Mouse (Mus musculus) MEL-GATA-1-ER (cell line): ENCODE measurements around the gene Txn1.

Source experiments
- DNase-seq: peaks from one replicate; pipeline ENCODE4 v3.0.0-alpha.2; 2012; ENCODE audit warnings: low read depth; ENCODE audit errors: extremely low read depth

Txn1 gene

DNA sequence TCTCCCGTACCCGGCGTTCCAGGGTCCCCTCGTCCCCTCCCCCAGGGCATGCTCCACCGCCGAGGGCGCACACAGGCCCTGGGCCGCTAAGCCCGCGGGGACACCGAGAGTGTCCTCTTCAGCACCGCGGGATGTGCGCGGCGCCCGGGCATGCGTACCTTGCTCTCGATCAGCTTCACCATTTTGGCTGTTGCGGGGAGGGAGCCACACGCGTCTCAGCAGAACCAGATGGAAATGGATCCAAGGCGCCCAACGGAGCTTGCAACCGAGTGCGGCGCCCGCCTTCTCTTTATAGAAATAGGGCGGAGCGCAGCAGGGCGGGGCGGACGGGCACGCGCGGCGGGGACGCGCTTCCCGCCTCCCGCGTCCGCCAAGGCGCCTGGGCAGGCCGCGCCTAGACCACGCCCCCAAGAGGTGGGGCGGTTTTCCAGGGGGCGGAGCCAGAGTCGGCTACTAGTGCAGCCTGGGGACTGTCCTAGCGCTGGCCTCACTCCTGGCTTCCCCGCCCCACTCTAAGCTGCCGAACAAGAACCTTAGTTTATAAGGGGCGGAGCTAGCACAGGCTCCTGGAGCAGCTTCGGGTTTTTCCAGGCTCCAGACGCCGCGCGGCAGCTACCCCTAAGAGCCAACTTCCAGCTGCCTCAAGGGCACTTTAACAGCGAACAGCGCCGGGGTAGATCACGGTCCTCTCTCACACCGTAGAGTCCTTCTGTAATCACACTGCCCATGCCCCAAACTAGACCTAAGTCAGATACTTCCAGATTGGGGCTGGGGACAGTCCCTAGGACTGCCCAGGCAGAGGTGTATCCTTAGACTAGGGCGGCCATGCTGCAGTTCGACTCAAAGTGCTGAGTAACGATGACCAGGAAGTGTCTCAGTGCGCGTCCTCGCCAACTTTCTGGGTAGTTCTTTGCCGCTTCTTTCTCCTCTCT lies at the start of gene Txn1:
Txn1 (minus strand) TSS at position 383 of the 932 bp plus-strand sequence.
- peak; percentile 95 for DNase-seq

DNA sequence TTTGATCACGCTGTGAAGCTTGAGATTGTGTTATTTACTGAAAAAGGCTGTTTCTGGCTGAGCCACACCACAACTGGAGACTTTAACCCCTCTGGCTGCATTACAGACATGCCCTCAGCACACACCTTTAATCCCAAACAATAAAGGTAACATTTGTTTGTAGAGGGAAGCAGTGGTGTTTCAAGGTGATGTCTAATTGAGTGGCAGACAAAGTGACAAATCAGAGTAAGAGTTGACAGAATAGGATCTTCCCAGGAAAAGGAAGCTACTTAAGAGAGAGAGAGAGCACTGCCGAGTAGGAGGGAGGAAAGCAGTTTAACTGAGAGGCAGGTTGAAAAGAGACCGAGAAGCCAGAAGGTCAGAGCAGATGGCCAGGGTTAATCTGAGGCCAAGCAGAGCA lies 47.3 kb upstream of the Txn1 start:
- DNase-seq, result no peak

DNA sequence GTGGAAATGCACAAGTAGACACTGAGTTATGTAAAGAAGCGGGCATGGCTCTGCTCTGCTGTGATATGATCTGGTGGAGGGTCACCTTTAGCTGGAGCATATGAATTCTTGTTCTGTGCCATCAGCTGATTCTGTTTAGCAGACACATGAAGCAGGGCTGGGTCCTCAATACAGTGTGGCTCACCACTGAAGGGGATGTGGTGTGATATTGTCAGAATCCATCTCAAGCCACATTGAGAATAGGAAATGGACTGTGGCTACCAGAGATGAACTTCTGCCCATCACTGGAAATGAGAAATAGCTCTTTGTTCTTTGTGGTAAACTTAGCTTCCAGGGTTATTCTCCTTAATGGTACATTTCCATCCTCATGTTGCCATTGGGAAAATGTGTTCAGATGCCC lies 35.2 kb upstream of the Txn1 start:
- no peak for DNase-seq

DNA sequence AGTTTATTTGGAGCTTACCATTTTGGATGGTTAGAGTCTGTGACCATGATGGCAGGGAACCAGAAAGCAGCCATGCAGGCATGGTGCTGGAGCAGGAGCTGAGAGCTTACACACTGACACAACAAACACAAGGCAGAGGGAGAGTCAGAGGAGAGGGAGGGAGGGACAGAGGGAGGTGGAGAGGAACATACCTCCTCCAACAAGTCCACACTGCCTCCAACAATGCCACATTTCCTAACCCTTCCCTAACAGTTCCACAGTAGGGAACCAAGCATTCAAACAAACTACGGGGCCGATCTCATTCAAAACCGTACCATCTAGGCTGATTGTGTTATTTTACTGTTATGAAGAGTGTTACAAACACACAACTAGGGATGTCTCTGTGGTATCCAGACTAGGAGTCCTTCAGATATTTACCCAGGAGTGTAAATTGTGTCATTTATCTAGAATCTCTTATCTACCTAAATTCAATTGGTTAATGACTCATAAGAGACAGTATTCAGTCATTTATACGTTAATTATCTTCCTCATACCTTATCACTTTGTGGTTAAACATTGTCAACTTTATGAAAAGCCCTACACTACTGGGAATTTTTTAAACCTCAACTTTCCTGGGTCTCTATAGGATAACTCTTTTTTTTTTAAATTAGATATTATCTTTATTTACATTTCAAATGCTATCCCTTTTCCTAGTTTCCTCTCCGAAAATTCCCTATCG lies 18.3 kb upstream of the Txn1 start:
- no peak for DNase-seq

DNA sequence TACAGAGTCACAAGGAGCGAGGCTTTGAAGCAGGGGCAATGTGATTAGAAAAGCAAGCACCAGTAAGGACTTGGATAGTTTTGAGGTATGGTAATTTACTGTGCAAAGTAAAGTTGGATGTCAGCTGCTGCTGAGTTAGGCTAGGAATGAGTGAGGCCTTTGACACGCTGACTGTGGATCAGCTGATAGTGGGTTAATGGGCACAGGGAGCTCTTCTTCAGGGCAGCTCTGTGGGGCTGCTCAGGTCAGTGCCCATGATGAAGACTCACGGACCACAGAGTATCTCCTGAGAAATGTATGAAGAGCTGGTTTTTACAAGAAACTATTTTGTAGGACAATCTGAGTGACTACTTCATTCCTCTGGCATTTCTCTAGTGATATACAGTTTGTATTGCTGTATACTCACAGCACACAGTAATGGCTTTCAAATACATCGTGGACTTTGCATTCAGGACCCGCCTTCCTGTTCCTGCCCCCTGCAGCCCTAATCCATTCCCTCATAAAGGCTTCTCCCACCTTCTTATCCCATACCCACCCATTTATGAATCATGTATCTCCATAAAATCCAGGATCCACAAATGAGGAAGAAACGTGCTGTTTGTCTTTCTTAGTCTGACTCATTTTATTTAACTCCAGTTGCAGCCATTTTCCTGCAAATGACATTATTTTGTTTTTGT lies 17.5 kb upstream of the Txn1 start:
- no peak for DNase-seq

GRCm38 (mm10) chr4:57970285-57970684 lies 14.1 kb upstream of the Txn1 start:
- no peak for DNase-seq

- no peak for DNase-seq
Measured at GRCm38 (mm10) chr4:57967195-57967594, 11.0 kb upstream of the Txn1 start.

- DNase-seq, result no peak
Measured at GRCm38 (mm10) chr4:57965516-57965915, 9.3 kb upstream of the Txn1 start.

GRCm38 (mm10) chr4:57964143-57964542 lies 7.9 kb upstream of the Txn1 start:
- no peak for DNase-seq

GRCm38 (mm10) chr4:57959056-57959455 lies 2.8 kb upstream of the Txn1 start:
- no peak for DNase-seq

- no peak for DNase-seq
Measured at GRCm38 (mm10) chr4:57958098-57958497, 1.9 kb upstream of the Txn1 start.

DNA sequence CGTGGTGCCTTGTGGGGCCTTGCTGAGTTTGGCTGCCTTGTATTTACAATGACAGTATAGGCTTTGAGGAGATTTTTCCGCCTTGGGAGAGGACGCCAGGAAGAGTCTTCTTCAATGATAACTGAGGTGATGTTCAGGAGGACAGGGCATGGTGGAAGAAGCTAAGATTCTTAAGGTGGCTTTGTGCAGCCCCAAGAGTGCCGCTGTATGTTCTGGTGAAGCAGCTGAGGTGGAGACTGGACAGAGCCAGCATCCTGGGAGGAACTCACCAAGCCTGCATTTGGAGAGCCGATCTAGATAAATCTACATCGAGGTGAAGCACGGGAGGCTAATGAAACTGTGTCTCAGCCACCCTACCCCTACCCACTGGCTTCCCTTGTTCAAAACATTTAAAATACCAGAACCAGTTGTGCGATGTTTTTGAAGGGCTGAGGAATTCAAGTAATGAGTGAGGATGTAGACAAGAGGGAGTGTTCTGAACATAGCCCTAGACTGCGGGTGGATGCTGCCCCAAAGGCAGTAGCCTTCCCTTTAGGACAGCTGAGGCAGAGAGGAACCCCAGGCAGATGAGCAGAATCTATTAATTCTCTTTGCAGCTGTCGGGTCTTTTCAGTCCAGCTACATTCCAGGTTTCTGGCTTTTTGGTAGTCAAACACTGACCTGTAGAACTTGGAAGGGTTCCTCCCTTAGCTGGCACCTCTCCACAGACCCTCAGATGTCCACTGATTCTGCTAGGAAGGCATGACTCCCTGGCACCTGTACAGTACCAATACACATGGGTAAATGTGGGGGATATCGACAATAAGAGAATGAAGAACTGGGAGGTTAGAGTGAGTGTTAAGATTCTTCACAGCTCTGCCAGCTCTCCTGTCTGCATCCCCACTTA lies 1.2 kb upstream of the Txn1 start:
- DNase-seq, result no peak

GRCm38 (mm10) chr4:57955544-57955958 lies 660 bp downstream of the Txn1 start:
- peak; percentile 52 for DNase-seq

DNA sequence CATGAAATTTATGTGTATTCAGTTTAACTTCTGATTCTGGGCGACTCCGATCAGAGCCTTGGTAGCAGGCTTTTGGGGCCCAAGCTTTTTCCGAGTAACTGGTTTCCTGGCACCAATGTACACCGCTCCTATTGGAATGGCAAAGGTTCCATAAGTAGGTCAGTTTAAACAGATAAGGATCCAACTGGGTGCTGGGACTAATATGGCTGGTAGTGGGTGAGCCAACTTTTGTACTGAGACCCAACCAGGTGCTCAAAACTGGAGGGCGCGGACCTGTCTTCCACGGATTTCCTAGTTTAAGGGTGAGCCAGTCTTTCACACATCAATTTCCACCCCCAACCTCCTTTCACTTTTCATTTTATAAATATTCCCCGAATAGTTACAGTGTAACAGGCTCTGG lies 1.2 kb downstream of the Txn1 start:
- no peak for DNase-seq

DNA sequence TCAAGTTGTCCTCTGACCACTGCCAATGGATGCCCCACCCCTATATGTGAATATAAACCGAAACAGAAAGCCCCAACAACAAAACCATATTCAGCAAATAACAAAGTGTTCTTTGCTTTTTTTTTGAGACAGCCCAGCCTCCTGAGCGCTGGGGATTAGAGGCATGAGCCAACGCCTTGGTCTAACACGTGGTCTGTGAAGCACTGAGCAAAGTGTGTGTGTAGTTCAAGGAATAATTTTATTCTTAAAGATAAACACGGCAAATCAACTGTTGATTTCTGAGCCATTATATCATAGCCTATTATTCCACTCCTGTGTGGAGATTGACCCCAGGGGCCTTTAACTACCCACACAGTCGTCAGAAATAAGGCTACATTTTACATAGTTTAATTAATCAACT lies 1.6 kb downstream of the Txn1 start:
- DNase-seq, result no peak

DNA sequence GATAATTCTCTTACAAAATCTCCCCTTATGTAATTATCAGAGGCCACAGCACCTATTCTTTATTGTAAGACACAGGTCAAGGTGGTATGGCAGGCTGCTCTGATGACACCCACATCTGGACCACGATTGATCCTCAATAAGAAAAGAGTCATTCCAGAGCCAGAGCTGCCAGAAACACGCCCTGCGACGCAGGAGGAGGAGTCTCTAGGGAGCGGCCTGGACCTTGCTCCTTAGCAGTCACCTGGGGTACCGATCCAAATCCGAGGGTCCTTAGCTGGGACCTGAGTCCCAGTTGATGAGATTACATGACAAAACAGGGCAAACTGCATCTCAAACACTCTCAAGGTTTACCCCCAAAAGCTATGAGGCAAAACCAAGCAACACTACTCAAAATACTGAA lies 2.4 kb downstream of the Txn1 start:
- no peak for DNase-seq

GRCm38 (mm10) chr4:57952891-57953290 lies 3.3 kb downstream of the Txn1 start:
- no peak for DNase-seq

DNA sequence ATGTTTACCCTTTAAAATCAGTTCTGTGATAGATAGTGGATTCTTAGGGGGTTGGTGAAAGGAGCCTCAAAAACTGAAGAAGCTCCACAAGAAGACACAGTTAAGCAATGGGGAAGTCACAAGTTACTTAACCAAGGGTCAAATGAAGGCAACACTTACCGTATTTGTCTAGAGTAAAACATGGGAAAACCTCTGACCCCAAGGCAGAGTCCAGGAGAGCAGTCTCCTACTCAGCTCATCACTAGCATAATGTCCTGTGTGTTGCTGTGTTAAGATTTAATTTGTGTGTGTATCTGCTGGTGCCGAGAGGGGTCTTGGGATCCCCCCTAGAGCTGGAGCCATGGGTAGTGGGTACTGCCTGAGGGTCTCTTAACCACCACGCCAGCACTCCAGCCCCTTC lies 3.8 kb downstream of the Txn1 start:
- no peak for DNase-seq

- DNase-seq, result no peak
Measured at GRCm38 (mm10) chr4:57949866-57950265, 6.3 kb downstream of the Txn1 start.

DNA sequence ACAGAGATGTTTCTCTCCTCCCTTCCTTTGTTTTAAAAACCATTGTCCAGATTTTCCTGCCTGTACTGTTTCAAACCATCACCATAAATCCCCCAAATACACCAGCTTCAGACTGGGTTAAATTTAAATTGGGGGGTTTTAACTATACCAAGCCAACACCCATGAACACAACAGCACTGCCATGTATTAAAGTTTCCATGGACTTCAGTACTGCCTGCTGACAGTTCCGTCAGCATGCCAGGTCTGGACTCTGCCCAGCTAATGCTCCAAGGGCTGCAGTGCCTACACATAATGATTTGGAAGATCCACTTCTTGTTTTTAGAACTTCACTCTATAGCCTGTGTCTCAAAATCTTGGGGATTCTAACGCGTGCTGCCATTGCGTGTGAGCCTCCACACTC lies 8.7 kb downstream of the Txn1 start:
- DNase-seq, result no peak

DNA sequence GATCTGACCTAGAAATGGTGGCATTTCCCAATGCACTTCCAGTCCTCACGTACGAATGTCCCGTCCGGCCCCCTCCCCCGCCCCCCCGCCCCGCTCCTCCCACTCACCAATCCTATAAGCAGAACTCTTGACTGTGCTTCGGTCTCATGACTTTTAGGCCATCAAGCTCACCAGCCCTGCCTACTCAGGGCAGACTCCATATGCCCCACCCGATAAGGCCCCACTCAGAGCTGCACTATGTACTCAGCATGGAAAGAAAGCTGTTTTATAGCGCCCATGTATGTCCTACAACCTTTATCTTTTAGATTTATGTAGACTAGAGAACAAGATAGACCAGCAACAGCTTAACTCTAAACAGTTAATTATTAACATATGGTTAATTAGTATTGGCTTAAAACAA lies 9.2 kb downstream of the Txn1 start:
- no peak for DNase-seq
